Mouse (Mus musculus): ENCODE measurements at regions not wholly inside any gene's neighbourhood (a gene's known extent, or its start where the extent isn't known, plus 50 kb on each side); places are given as distances from the start of the nearest gene placed in this dataset.

DNA sequence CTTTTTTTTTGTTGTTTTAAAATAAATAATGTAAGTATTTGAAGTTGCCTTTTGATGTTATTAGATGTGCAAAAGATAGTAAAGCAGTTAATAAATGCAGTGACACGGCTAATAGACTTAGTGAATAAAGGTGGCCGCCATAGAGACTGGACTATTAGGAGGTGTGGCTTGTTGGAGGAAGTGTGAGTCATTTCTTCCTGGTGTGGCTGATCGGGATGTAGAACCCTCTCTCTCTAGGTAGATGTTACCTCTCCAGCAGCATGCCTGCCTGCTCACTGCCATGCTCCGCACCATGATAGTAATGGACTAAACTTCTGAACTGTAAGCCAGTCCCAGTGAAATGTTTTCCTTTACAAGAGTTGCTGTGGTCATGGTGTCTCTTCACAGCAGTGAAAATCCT lies 323.6 kb downstream of the 1810013L24Rik start:
- Histone ChIP-seq H3K36me3 (ENCODE audit: control insufficient read depth, insufficient read depth) (no peaks in the 10 kb centered on the region), H3K4me3 (no peak overlapping the region), H3K79me2 (ENCODE audit: control insufficient read depth, insufficient read depth) (no peaks in the 10 kb centered on the region), H3K27me3 (ENCODE audit: control insufficient read depth, insufficient read depth, insufficient read length) (no peaks in the 10 kb centered on the region), H3K4me2 (ENCODE audit: low read depth) (no peak overlapping the region), H3ac (ENCODE audit: control insufficient read depth, insufficient read length) (no peak overlapping the region)
- no peak for TF ChIP-seq POLR2A (IDR thresholded peaks at IDR 0.05; ENCODE audit: insufficient read length, low read depth)
- TF ChIP-seq E2F4 (IDR thresholded peaks at IDR 0.05; ENCODE audit: insufficient read depth), result no peak
- TF ChIP-seq MYOD1 (IDR thresholded peaks at IDR 0.05; ENCODE audit: control insufficient read depth in 1 of 3, insufficient read length in 2 of 3, low read depth in 2 of 3), result no peak
- TF ChIP-seq TCF3 (IDR thresholded peaks at IDR 0.05; ENCODE audit: insufficient read length, low read depth), result no peak
- TF ChIP-seq TCF12 (IDR thresholded peaks at IDR 0.05; ENCODE audit: insufficient read depth, poor library complexity, severe bottlenecking), result no peak
- no peak for TF ChIP-seq POLR2AphosphoS2 (IDR thresholded peaks at IDR 0.05; ENCODE audit: insufficient read length, low read depth)
- TF ChIP-seq REST (IDR thresholded peaks at IDR 0.05; ENCODE audit: insufficient read depth, insufficient read length), result no peak
- no peak for TF ChIP-seq MAX (IDR thresholded peaks at IDR 0.05; ENCODE audit: low read depth)
- TF ChIP-seq CEBPB (IDR thresholded peaks at IDR 0.05; ENCODE audit: insufficient read depth, poor library complexity, severe bottlenecking), result no peak
- no peak for TF ChIP-seq MYOG (IDR thresholded peaks at IDR 0.05; ENCODE audit: control insufficient read depth in 1 of 3, insufficient read depth in 1 of 3, insufficient read length in 2 of 3, low read depth in 2 of 3)
- TF ChIP-seq USF1 (IDR thresholded peaks at IDR 0.05; ENCODE audit: low read depth), result no peak
- no peak for TF ChIP-seq SRF (IDR thresholded peaks at IDR 0.05; ENCODE audit: control insufficient read depth, insufficient read length, low read depth)

- H3K36me3 ChIP-seq (ENCODE audit: control insufficient read depth, insufficient read depth), result no peaks in the 10 kb centered on the region
- no peak for TF ChIP-seq USF1 (IDR thresholded peaks at IDR 0.05; ENCODE audit: low read depth)
- TF ChIP-seq TCF12 (IDR thresholded peaks at IDR 0.05; ENCODE audit: insufficient read depth, poor library complexity, severe bottlenecking), result no peak
- TF ChIP-seq POLR2A (IDR thresholded peaks at IDR 0.05; ENCODE audit: insufficient read length, low read depth), result no peak
- no peak for TF ChIP-seq MYOG (IDR thresholded peaks at IDR 0.05; ENCODE audit: control insufficient read depth in 1 of 3, insufficient read depth in 1 of 3, insufficient read length in 2 of 3, low read depth in 2 of 3)
- no peak for TF ChIP-seq E2F4 (IDR thresholded peaks at IDR 0.05; ENCODE audit: insufficient read depth)
- TF ChIP-seq MAX (IDR thresholded peaks at IDR 0.05; ENCODE audit: low read depth), result no peak
- TF ChIP-seq CEBPB (IDR thresholded peaks at IDR 0.05; ENCODE audit: insufficient read depth, poor library complexity, severe bottlenecking), result no peak
- TF ChIP-seq SRF (IDR thresholded peaks at IDR 0.05; ENCODE audit: control insufficient read depth, insufficient read length, low read depth), result no peak
- TF ChIP-seq REST (IDR thresholded peaks at IDR 0.05; ENCODE audit: insufficient read depth, insufficient read length), result no peak
- TF ChIP-seq MYOD1 (IDR thresholded peaks at IDR 0.05; ENCODE audit: control insufficient read depth in 1 of 3, insufficient read length in 2 of 3, low read depth in 2 of 3), result no peak
- TF ChIP-seq POLR2AphosphoS2 (IDR thresholded peaks at IDR 0.05; ENCODE audit: insufficient read length, low read depth), result no peak
- TF ChIP-seq TCF3 (IDR thresholded peaks at IDR 0.05; ENCODE audit: insufficient read length, low read depth), result no peak
Measured at GRCm38 (mm10) chr16:9165763-9166310, 335.9 kb downstream of the 1810013L24Rik start.

GRCm38 (mm10) chr16:9176402-9176801 lies 346.5 kb downstream of the 1810013L24Rik start:
- no peak overlapping the region for H3ac ChIP-seq (ENCODE audit: control insufficient read depth, insufficient read length)
- TF ChIP-seq POLR2AphosphoS2 (IDR thresholded peaks at IDR 0.05; ENCODE audit: insufficient read length, low read depth), result no peak
- TF ChIP-seq MYOG (IDR thresholded peaks at IDR 0.05; ENCODE audit: control insufficient read depth in 1 of 3, insufficient read depth in 1 of 3, insufficient read length in 2 of 3, low read depth in 2 of 3), result no peak
- no peak for TF ChIP-seq MYOD1 (IDR thresholded peaks at IDR 0.05; ENCODE audit: control insufficient read depth in 1 of 3, insufficient read length in 2 of 3, low read depth in 2 of 3)
- no peak overlapping the region for H3K4me2 ChIP-seq (ENCODE audit: low read depth)
- no peaks in the 10 kb centered on the region for H3K79me2 ChIP-seq (ENCODE audit: control insufficient read depth, insufficient read depth)
- no peaks in the 10 kb centered on the region for H3K36me3 ChIP-seq (ENCODE audit: control insufficient read depth, insufficient read depth)
- no peak overlapping the region for H3K4me3 ChIP-seq
- H3K27me3 ChIP-seq (ENCODE audit: control insufficient read depth, insufficient read depth, insufficient read length), result no peaks in the 10 kb centered on the region

More at GRCm38 (mm10) chr16:9165763-9166310, 335.9 kb downstream of the 1810013L24Rik start:
- Histone ChIP-seq H3ac (ENCODE audit: control insufficient read depth, insufficient read length) (no peak overlapping the region), H3K4me2 (ENCODE audit: low read depth) (no peak overlapping the region), H3K27me3 (ENCODE audit: control insufficient read depth, insufficient read depth, insufficient read length) (no peaks in the 10 kb centered on the region), H3K4me3 (no peak overlapping the region), H3K79me2 (ENCODE audit: control insufficient read depth, insufficient read depth) (no peaks in the 10 kb centered on the region)

DNA sequence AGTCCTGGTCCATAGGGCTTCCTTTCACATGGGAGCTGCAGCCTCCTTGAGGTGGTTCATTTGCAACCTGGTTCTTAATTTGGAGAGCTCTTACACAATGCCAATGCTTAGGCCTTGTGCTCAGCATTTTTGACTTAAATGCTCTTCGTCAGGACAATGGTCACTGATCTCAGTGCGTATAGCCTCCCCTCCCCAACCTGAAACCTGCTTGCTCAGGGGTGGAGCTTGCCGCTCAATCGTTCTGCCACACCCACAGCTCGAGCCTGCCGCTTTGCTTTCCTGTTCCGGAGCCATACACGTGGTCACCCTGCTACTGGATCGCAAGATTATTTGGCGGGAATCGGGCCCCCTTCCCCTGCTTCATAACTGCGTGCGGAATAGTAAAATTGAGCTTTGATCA lies 365.9 kb downstream of the 1810013L24Rik start:
- H3K4me2 ChIP-seq (ENCODE audit: low read depth), result no peak overlapping the region
- no peaks in the 10 kb centered on the region for H3K27me3 ChIP-seq (ENCODE audit: control insufficient read depth, insufficient read depth, insufficient read length)
- TF ChIP-seq E2F4 (IDR thresholded peaks at IDR 0.05; ENCODE audit: insufficient read depth) (no peak), POLR2A (IDR thresholded peaks at IDR 0.05; ENCODE audit: insufficient read length, low read depth) (no peak), MYOD1 (IDR thresholded peaks at IDR 0.05; ENCODE audit: control insufficient read depth in 1 of 3, insufficient read length in 2 of 3, low read depth in 2 of 3) (no peak)
- no peaks in the 10 kb centered on the region for H3K36me3 ChIP-seq (ENCODE audit: control insufficient read depth, insufficient read depth)
- H3K79me2 ChIP-seq (ENCODE audit: control insufficient read depth, insufficient read depth), result no peaks in the 10 kb centered on the region
- no peak overlapping the region for H3K4me3 ChIP-seq
- no peak overlapping the region for H3ac ChIP-seq (ENCODE audit: control insufficient read depth, insufficient read length)

DNA sequence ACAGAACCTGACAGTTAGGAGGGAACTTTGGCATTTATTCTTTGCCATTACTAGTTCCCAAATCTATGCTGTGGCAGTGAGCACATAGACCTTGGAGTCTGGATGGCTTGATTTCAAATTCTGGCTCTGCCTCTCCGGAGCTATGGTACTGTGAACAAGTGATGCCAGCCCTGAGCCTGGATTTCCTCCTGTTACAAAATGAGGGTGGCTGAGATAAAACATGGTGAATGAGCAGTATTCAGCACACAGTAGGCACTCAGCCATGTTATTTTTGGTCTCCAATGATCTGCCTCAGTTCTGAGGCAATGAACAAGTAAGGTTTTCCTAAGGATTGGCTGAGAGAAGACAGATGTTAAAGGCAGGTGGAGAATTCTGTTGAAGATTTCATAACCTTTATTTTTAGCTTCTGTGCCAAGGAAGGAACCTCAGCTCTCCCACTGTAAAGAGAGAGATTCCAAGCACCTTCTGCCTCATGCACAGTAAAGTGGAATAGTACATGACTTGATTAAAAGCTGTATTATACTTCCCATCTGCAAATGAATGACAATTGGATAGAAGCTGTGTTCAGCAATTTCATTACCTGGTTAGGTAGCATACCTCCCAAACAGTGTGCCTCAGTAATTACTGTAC lies 369.1 kb downstream of the 1810013L24Rik start:
- H3K4me3 ChIP-seq, result no peak overlapping the region
- no peaks in the 10 kb centered on the region for H3K36me3 ChIP-seq (ENCODE audit: control insufficient read depth, insufficient read depth)
- no peaks in the 10 kb centered on the region for H3K79me2 ChIP-seq (ENCODE audit: control insufficient read depth, insufficient read depth)
- no peak overlapping the region for H3ac ChIP-seq (ENCODE audit: control insufficient read depth, insufficient read length)
- no peak overlapping the region for H3K4me2 ChIP-seq (ENCODE audit: low read depth)
- no peaks in the 10 kb centered on the region for H3K27me3 ChIP-seq (ENCODE audit: control insufficient read depth, insufficient read depth, insufficient read length)
- TF ChIP-seq SRF (IDR thresholded peaks at IDR 0.05; ENCODE audit: control insufficient read depth, insufficient read length, low read depth) (no peak), TCF12 (IDR thresholded peaks at IDR 0.05; ENCODE audit: insufficient read depth, poor library complexity, severe bottlenecking) (no peak), MAX (IDR thresholded peaks at IDR 0.05; ENCODE audit: low read depth) (no peak), MYOG (IDR thresholded peaks at IDR 0.05; ENCODE audit: control insufficient read depth in 1 of 3, insufficient read depth in 1 of 3, insufficient read length in 2 of 3, low read depth in 2 of 3) (no peak), USF1 (IDR thresholded peaks at IDR 0.05; ENCODE audit: low read depth) (no peak), POLR2A (IDR thresholded peaks at IDR 0.05; ENCODE audit: insufficient read length, low read depth) (no peak), TCF3 (IDR thresholded peaks at IDR 0.05; ENCODE audit: insufficient read length, low read depth) (no peak), MYOD1 (IDR thresholded peaks at IDR 0.05; ENCODE audit: control insufficient read depth in 1 of 3, insufficient read length in 2 of 3, low read depth in 2 of 3) (no peak), POLR2AphosphoS2 (IDR thresholded peaks at IDR 0.05; ENCODE audit: insufficient read length, low read depth) (no peak)

Measured in myocyte (in vitro differentiated cells).